Mouse (Mus musculus) cerebellum, adult 8-10 months (tissue): ENCODE results near the gene Rrp12.

Experiments
- DNase-seq: peaks from one replicate; pipeline ENCODE4 v3.0.0; 2022

The Rrp12 gene

GRCm38 (mm10) chr19:41824950-41825349, 71.0 kb downstream of the Rrp12 start:
- no peak for DNase-seq

- no peak for DNase-seq
Observed at GRCm38 (mm10) chr19:41822589-41822988, 73.4 kb downstream of the Rrp12 start.

GRCm38 (mm10) chr19:41821436-41821835, 74.5 kb downstream of the Rrp12 start:
- no peak for DNase-seq

GRCm38 (mm10) chr19:41818749-41819148, 77.2 kb downstream of the Rrp12 start:
- no peak for DNase-seq

GRCm38 (mm10) chr19:41817325-41817724, 78.6 kb downstream of the Rrp12 start:
- DNase-seq: no peak

GRCm38 (mm10) chr19:41816915-41817314, 79.1 kb downstream of the Rrp12 start:
- DNase-seq: no peak

- DNase-seq: no peak
Observed at GRCm38 (mm10) chr19:41816410-41816809, 79.6 kb downstream of the Rrp12 start.

- DNase-seq: no peak
Observed at GRCm38 (mm10) chr19:41813374-41813773, 82.6 kb downstream of the Rrp12 start.
